Comparison of ENCODE assay signal across 18 mouse cellular contexts in the genomic region with DNA sequence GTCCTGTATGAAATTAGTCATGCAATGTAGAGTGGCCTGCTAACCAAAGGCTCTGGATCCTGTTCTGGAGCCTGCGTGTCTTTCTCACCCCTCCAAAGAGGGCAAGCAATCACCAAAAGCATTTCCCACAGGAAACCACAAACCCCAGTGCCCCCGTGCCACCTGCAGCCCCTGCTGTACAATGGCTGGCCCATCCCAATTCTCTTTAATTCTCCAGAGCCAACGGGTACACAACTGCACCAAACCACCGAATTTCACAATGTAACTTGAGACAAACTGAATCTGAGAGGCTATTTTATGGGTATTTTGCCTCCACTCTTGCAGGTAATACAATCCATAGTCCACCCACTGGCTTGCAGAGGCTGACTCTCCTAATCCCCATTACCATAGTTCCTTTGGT. TPM values are rescaled to one million over a fixed set of nuclear protein-coding genes. Genes with fewer than 3 reads are reported as not detected.
DNase-seq lines count a peak whose midpoint lies in the region; ATAC-seq lines count a peak whose summit lies in the region.
"Had no signal": no experiment of that assay in that cellular context is flagged by ENCODE, and none has a peak within 500 bp of the region (broad histone marks: within the 10 kb centered on the region; RNA-seq: fewer than 3 reads in every experiment).

No protein-coding gene starts in this region.

- H3K27ac ChIP-seq in embryonic facial prominence, embryonic 11.5 days (replicated peaks; ENCODE audit: low read depth, low read length): no peak overlapping the region
- H3K27ac ChIP-seq in embryonic facial prominence, embryonic 10.5 days (replicated peaks): no peak overlapping the region
- H3K27ac ChIP-seq: forebrain, embryonic 15.5 days; heart, adult 2 months; hindbrain, embryonic 15.5 days had no signal

- H3K9ac ChIP-seq in embryonic facial prominence, embryonic 11.5 days (replicated peaks; ENCODE audit: low read length): no peak overlapping the region
- H3K9ac ChIP-seq: forebrain, embryonic 15.5 days; heart, embryonic 12.5 days; hindbrain, embryonic 15.5 days had no signal

- H3K4me2 ChIP-seq in embryonic facial prominence, embryonic 11.5 days (ENCODE audit: low read depth, low read length): no peak overlapping the region
- H3K4me2 ChIP-seq: forebrain, embryonic 15.5 days; heart, embryonic 12.5 days; hindbrain, embryonic 15.5 days had no signal

- DNase-seq in embryonic facial prominence, embryonic 11.5 days (ENCODE audit: low spot score): peak; percentile 15
- DNase-seq in embryonic facial prominence, embryonic 10.5 days (ENCODE audit: low spot score): no peak
- no peak for DNase-seq in layer of hippocampus, postnatal 36 days
- DNase-seq in testis, postnatal 14 days (ENCODE audit: low spot score): no peak
- no peak for DNase-seq in left cerebral cortex, adult 8-10 months (ENCODE audit: low spot score in 2 of 2)
- DNase-seq: adrenal gland, adult 8-10 months; adrenal gland, postnatal 36 days; cerebellum, adult 8-10 months; cerebellum, postnatal 14 days; gastrocnemius, postnatal 36 days; heart, adult 2 months had no signal

- no peak overlapping the region for H3K4me3 ChIP-seq in embryonic facial prominence, embryonic 11.5 days (ENCODE audit: low read depth, low read length)
- no peak overlapping the region for H3K4me3 ChIP-seq in embryonic facial prominence, embryonic 10.5 days
- H3K4me3 ChIP-seq: forebrain, embryonic 15.5 days; heart, adult 2 months; heart, embryonic 12.5 days; hindbrain, embryonic 15.5 days had no signal

- WGBS in embryonic facial prominence, embryonic 11.5 days: 39% methylated on average over 4 of the region's 4 CpGs
- 56% methylated on average over 4 of the region's 4 CpGs for WGBS in embryonic facial prominence, embryonic 10.5 days

- no peaks in the 10 kb centered on the region for H3K9me3 ChIP-seq in embryonic facial prominence, embryonic 11.5 days (replicated peaks; ENCODE audit: control insufficient read depth, low read length)
- H3K9me3 ChIP-seq in embryonic facial prominence, embryonic 10.5 days: no peaks in the 10 kb centered on the region
- H3K9me3 ChIP-seq: forebrain, embryonic 15.5 days; G1E; heart, embryonic 12.5 days; hindbrain, embryonic 15.5 days had no signal

- no peak for ATAC-seq in embryonic facial prominence, embryonic 11.5 days (replicated peaks; ENCODE audit: insufficient number of reproducible peaks, low FRiP score, low TSS enrichment, low read depth)
- peak; percentile 89 for ATAC-seq in common myeloid progenitor, adult 5-6 weeks (replicated peaks; ENCODE audit: low read depth, poor library complexity, severe bottlenecking)
- peak; percentile 79 to 81 for ATAC-seq in hematopoietic stem cell, adult 5-6 weeks (replicated peaks in 1 of 2; ENCODE audit: insufficient read depth in 1 of 2, low FRiP score in 2 of 2, low TSS enrichment in 1 of 2, low read depth in 1 of 2, poor library complexity in 2 of 2, severe bottlenecking in 2 of 2)
- ATAC-seq: forebrain, embryonic 15.5 days; intestine, embryonic 16.5 days had no signal

- H3K27me3 ChIP-seq in embryonic facial prominence, embryonic 11.5 days (ENCODE audit: control insufficient read depth, insufficient read depth, low read length): peaks cover 3% of the 10 kb centered on the region; the same call in 1 of the 2 replicates
- peaks cover 41% of the 10 kb centered on the region for H3K27me3 ChIP-seq in embryonic facial prominence, embryonic 10.5 days (replicated peaks; ENCODE audit: low read depth, poor library complexity, severe bottlenecking)

- 0 out of 2 replicates have a peak, but pooled peaks cover 4% of the 10 kb centered on the region for H3K4me1 ChIP-seq in embryonic facial prominence, embryonic 11.5 days (ENCODE audit: control insufficient read depth, insufficient read depth, low read length)
- peaks cover 26% of the 10 kb centered on the region for H3K4me1 ChIP-seq in embryonic facial prominence, embryonic 10.5 days
- H3K4me1 ChIP-seq: forebrain, embryonic 15.5 days; hindbrain, embryonic 15.5 days had no signal

- H3K36me3 ChIP-seq in embryonic facial prominence, embryonic 11.5 days (replicated peaks; ENCODE audit: control insufficient read depth, insufficient read depth, low read depth, low read length): no peaks in the 10 kb centered on the region
- H3K36me3 ChIP-seq in embryonic facial prominence, embryonic 10.5 days (replicated peaks): no peaks in the 10 kb centered on the region
- H3K36me3 ChIP-seq: forebrain, embryonic 15.5 days; G1E; heart, embryonic 12.5 days; hindbrain, embryonic 15.5 days had no signal

RNA-seq across cellular contexts. Expression of a gene that starts 22.4 kb away (rescaled TPM):
- 62.4 and 64.4 TPM in 2 replicates for polyA plus RNA-seq in embryonic facial prominence, embryonic 11.5 days (2014; fragmentation: Nextera tagmentation; extraction: Ambion mirVana)
- 38.4 and 45.4 TPM in 2 replicates for polyA plus RNA-seq in embryonic facial prominence, embryonic 10.5 days (2016; fragmentation: Nextera tagmentation; extraction: Ambion mirVana)
- total RNA-seq in common myeloid progenitor, adult 5-6 weeks (2017): 0.27 TPM in 1 of 2 replicates, not detected in the other
- not detected in 2 replicates for total RNA-seq in hematopoietic stem cell, adult 5-6 weeks (2017)
- under 1 TPM in 1 of 2 experiments, not detected in 1; 0.22 TPM for total RNA-seq in layer of hippocampus, postnatal 36 days (2021)
- total RNA-seq in left cerebral cortex, adult 8-10 months (2022): under 1 TPM in 3 of 4 experiments, not detected in 1; 0.25 to 0.70 (median 0.65) TPM
- polyA plus RNA-seq: intestine, embryonic 16.5 days had no signal
